Mouse (Mus musculus) liver, postnatal 0 days (tissue): ENCODE data around the gene Zbtb20. TPM values are rescaled to one million over a fixed set of nuclear protein-coding genes. Genes with fewer than 3 reads are reported as not detected.
A peak's percentile ranks its signal among the peaks of the same experiment; 100 is the strongest.
"Not testable (repeated sequence)": the region's sequence is repeated elsewhere in the genome, so short reads cannot be mapped to it uniquely, and the experiment has no call there.

Source experiments
- ATAC-seq: fragments of 200-750 bp; cut with Nextera tagmentation; 2 replicates; pipeline ENCODE4 v1.8.0; 2017; ENCODE audit warnings: mild to moderate bottlenecking, moderate library complexity
- DNase-seq: peaks from one replicate; pipeline ENCODE4 v3.0.0-alpha.2; 2016
- H3K27ac ChIP-seq: fragments of 300-500 bp; sonication (generic); 2 replicates; pipeline ENCODE4 v1.5.1; 2014; ENCODE audit warnings: antibody characterized with exemption, moderate library complexity, mild to moderate bottlenecking, low read depth
- H3K27me3 ChIP-seq: fragments of 300-500 bp; sonication (generic); 2 replicates; pipeline ENCODE4 v1.6.1; 2014; ENCODE audit warnings: low read length, control low read depth, mixed read lengths; ENCODE audit not compliant: insufficient read depth
- H3K36me3 ChIP-seq: fragments of 300-500 bp; sonication (generic); replicated peaks from 2 replicates; pipeline ENCODE4 v1.6.1; 2014; ENCODE audit warnings: mild to moderate bottlenecking, control low read depth, low read length, moderate library complexity, mixed read lengths; ENCODE audit not compliant: insufficient read depth
- H3K4me1 ChIP-seq: fragments of 300-500 bp; sonication (generic); 2 replicates; pipeline ENCODE4 v1.6.1; 2014; ENCODE audit warnings: antibody characterized with exemption, mild to moderate bottlenecking, control low read depth; ENCODE audit not compliant: insufficient read depth
- H3K4me2 ChIP-seq: fragments of 300-500 bp; sonication (generic); 2 replicates; pipeline ENCODE4 v1.6.1; 2014; ENCODE audit warnings: low read depth, mild to moderate bottlenecking, low read length, moderate library complexity, mixed read lengths
- H3K4me3 ChIP-seq: fragments of 300-500 bp; sonication (generic); 2 replicates; pipeline ENCODE4 v1.5.1; 2014; ENCODE audit warnings: low read depth, low read length
- H3K9ac ChIP-seq: fragments of 300-500 bp; sonication (generic); replicated peaks from 2 replicates; pipeline ENCODE4 v1.6.1; 2014; ENCODE audit warnings: mild to moderate bottlenecking, moderate library complexity
- H3K9me3 ChIP-seq: fragments of 300-500 bp; sonication (generic); 2 replicates; pipeline ENCODE4 v1.6.1; 2016; ENCODE audit warnings: mild to moderate bottlenecking, control low read depth, low read length, mixed read lengths
- CTCF ChIP-seq: sonication (generic); IDR thresholded peaks from 2 replicates; pipeline ENCODE4 v1.5.1; 2016; ENCODE audit warnings: antibody characterized with exemption, low read depth
- EP300 ChIP-seq: IDR thresholded peaks from 2 replicates; pipeline ENCODE4 v1.6.1; 2016; ENCODE audit warnings: antibody characterized with exemption, low read depth, mild to moderate bottlenecking
- WGBS: fragments of 180-500 bp; shearing (Covaris S2); extraction: QIAGEN DNeasy Blood & Tissue Kit; methylation state at CpG from one replicate; pipeline ENCODE4 v1.1.7; 2014; ENCODE audit not compliant: insufficient replicate concordance; 5-methylcytosine and 5-hydroxymethylcytosine counted together
- polyA plus RNA-seq: library from polyadenylated mRNA; unstranded; fragments of >200 nt; fragmentation: Nextera tagmentation; extraction: Ambion mirVana; gene quantifications from 2 replicates; pipeline ENCODE4 v1.2.1, GENCODE M21; 2015

Gene Zbtb20
- polyA plus RNA-seq, 1 experiment from 2014 or later = 9.2 TPM

GRCm38 (mm10) chr16:42947016-42947415, 71.3 kb downstream of the Zbtb20 start:
- no peak overlapping the region for H3K9ac ChIP-seq
- H3K27ac ChIP-seq = no peak overlapping the region
- no peak overlapping the region for H3K4me2 ChIP-seq
- no peak for ATAC-seq
- no peak for TF ChIP-seq EP300
- TF ChIP-seq CTCF = no peak
- H3K27me3 ChIP-seq = no peaks in the 10 kb centered on the region
- H3K4me3 ChIP-seq = no peak overlapping the region
- no peaks in the 10 kb centered on the region for H3K36me3 ChIP-seq
- 78% methylated on average over 4 of the region's 4 CpGs for WGBS
- no peak for DNase-seq
- no peaks in the 10 kb centered on the region for H3K4me1 ChIP-seq
- H3K9me3 ChIP-seq = no peaks in the 10 kb centered on the region

GRCm38 (mm10) chr16:42955401-42955800, 79.7 kb downstream of the Zbtb20 start:
- H3K4me2 ChIP-seq, ATAC-seq, H3K4me1 ChIP-seq, H3K36me3 ChIP-seq, H3K4me3 ChIP-seq, H3K27ac ChIP-seq, DNase-seq, H3K9me3 ChIP-seq, H3K9ac ChIP-seq, H3K27me3 ChIP-seq: not testable (repeated sequence)
- 90% methylated on average over 17 of the region's 17 CpGs for WGBS

DNA sequence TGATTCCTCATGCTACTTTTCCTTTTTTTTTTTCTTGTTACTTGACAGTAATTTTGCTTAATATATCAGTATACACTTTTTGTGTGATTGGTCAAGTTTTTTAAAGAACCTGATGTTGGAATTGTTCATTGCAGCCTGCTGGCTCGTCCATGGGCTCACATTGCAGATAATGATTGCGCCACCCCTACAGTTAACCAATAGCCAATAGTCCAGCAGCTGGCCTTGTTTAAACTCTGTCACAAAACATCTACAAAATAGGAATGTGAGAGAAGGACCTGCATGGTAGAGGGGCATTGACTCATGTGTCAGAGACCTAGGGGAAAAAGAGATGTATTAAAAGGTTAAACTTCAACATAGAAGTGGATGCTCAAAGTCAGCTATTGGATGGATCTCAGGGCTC, 97.2 kb downstream of the Zbtb20 start:
- 64% methylated on average over 2 of the region's 2 CpGs for WGBS
- Histone ChIP-seq H3K4me3 (no peak overlapping the region), H3K9ac (no peak overlapping the region), H3K4me2 (no peak overlapping the region), H3K27me3 (no peaks in the 10 kb centered on the region), H3K36me3 (no peaks in the 10 kb centered on the region), H3K4me1 (no peaks in the 10 kb centered on the region), H3K9me3 (no peaks in the 10 kb centered on the region), H3K27ac (no peak overlapping the region)
- peak; percentile 37 for DNase-seq
- no peak for TF ChIP-seq EP300
- peak; percentile 94 for ATAC-seq

GRCm38 (mm10) chr16:42998896-42999295, 123.2 kb downstream of the Zbtb20 start:
- 49% methylated on average over 1 of the region's 1 CpGs for WGBS

DNA sequence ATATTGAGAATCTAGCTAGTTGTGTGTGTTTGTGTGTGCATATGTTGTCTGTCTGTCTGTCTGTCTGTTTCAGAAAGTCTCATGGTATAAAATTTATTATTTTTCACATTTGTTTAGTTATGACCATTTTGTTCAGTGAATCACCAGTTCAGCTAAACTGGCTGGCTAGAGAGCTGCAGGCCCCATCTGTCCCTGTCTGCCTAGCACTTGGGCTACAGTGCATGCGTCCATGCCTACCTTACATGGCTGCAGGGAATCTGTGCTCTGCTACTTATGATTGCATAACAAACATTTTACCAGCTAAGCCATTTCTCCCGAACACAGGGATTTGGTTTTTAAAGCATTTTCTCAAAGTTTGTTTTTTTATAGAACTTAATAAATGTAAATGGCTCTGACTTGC, 150.7 kb downstream of the Zbtb20 start:
- no peak for DNase-seq
- WGBS = 79% methylated on average over 2 of the region's 2 CpGs
- Histone ChIP-seq H3K9me3 (no peaks in the 10 kb centered on the region), H3K9ac (no peak overlapping the region), H3K27me3 (no peaks in the 10 kb centered on the region), H3K4me2 (no peak overlapping the region), H3K36me3 (no peaks in the 10 kb centered on the region), H3K4me1 (no peaks in the 10 kb centered on the region), H3K27ac (no peak overlapping the region), H3K4me3 (no peak overlapping the region)
- no peak for ATAC-seq
- TF ChIP-seq CTCF (no peak), EP300 (no peak)

More at GRCm38 (mm10) chr16:42998896-42999295, 123.2 kb downstream of the Zbtb20 start:
- H3K27ac ChIP-seq = no peak overlapping the region
- no peaks in the 10 kb centered on the region for H3K36me3 ChIP-seq
- no peaks in the 10 kb centered on the region for H3K4me1 ChIP-seq
- TF ChIP-seq EP300 (no peak), CTCF (no peak)
- no peak overlapping the region for H3K4me3 ChIP-seq
- no peaks in the 10 kb centered on the region for H3K9me3 ChIP-seq
- no peak for ATAC-seq
- no peak overlapping the region for H3K9ac ChIP-seq
- no peaks in the 10 kb centered on the region for H3K27me3 ChIP-seq
- no peak overlapping the region for H3K4me2 ChIP-seq
- no peak for DNase-seq

DNA sequence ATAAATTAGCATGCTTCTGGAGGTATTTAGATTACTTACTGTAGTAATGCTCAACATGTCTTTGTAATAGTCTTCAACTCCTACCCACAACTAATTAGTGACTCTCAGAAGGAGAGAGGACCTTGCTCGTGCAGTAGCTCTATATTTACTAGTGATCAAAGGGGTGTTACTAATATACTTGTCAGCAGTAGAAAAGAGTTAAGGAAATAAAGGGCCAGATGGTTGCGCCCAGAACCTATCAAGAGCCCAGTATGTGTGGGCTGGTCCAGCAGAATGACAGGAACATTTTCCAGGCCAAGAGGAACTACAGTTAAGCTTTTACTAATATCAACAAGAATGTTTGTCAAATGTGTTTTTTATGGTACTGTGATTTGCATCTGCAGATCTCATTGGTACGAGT, 153.6 kb downstream of the Zbtb20 start:
- TF ChIP-seq CTCF (no peak), EP300 (no peak)
- H3K27ac ChIP-seq = no peak overlapping the region

DNA sequence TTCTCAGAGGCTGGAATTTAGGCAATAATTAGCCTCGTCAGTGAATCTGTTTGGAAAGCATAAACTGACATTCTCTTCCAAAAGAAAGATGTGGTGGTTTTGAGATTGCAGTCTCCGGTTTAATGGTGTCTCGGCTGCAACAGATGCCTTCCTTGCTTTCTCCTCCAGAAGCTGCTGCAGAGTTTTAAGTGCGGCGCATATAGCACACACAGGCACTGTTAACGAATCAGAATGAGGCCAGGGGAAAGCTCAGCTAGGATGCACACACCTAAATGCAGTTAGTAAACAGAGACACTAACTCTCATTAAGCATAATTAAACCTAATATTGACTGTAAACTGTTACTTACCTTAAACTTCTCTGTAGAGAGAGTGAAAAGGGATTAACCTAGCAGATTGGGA, 160.0 kb downstream of the Zbtb20 start:
- no peak overlapping the region for H3K27ac ChIP-seq
- no peak overlapping the region for H3K9ac ChIP-seq
- H3K4me3 ChIP-seq = no peak overlapping the region
- no peak for DNase-seq
- no peaks in the 10 kb centered on the region for H3K36me3 ChIP-seq
- no peaks in the 10 kb centered on the region for H3K9me3 ChIP-seq
- WGBS = 65% methylated on average over 6 of the region's 6 CpGs
- TF ChIP-seq EP300 (no peak), CTCF (no peak)
- H3K4me2 ChIP-seq = no peak overlapping the region
- no peaks in the 10 kb centered on the region for H3K27me3 ChIP-seq
- ATAC-seq = no peak
- H3K4me1 ChIP-seq = no peaks in the 10 kb centered on the region

More for the DNA sequence above, 153.6 kb downstream of the Zbtb20 start:
- DNase-seq (no peak), ATAC-seq (no peak)
- no peaks in the 10 kb centered on the region for H3K36me3 ChIP-seq
- H3K4me3 ChIP-seq = no peak overlapping the region
- no peak overlapping the region for H3K4me2 ChIP-seq
- no peaks in the 10 kb centered on the region for H3K27me3 ChIP-seq
- H3K9ac ChIP-seq = no peak overlapping the region
- 74% methylated on average over 3 of the region's 3 CpGs for WGBS
- H3K9me3 ChIP-seq = no peaks in the 10 kb centered on the region
- no peaks in the 10 kb centered on the region for H3K4me1 ChIP-seq
